Mouse (Mus musculus) CH12.LX (cell line): ENCODE data around the gene Chtop. TPM values are rescaled to one million over a fixed set of nuclear protein-coding genes. Genes with fewer than 3 reads are reported as not detected.

Experiments used
- DNase-seq: peaks from one replicate; pipeline ENCODE4 v3.0.0-alpha.2; 2013; ENCODE audit errors: extremely low read depth
- H3K27ac ChIP-seq: 2 replicates; pipeline ENCODE4 v1.5.1; 2012; ENCODE audit warnings: low read depth, mild to moderate bottlenecking, control low read depth, moderate library complexity; ENCODE audit not compliant: insufficient read depth
- H3K27me3 ChIP-seq: replicated peaks from 2 replicates; pipeline ENCODE3; 2012; ENCODE audit warnings: inconsistent platforms
- H3K36me3 ChIP-seq, 2 experiments: replicated peaks in 1 of 2; 2 replicates each; pipeline versions ENCODE3 to v1.6.1; 2012; ENCODE audit warnings: inconsistent platforms in 1 of 2, low read length in 1 of 2, mild to moderate bottlenecking in 1 of 2, mixed read lengths in 1 of 2, moderate library complexity in 1 of 2; ENCODE audit not compliant: control insufficient read depth in 1 of 2, insufficient read depth in 1 of 2
- H3K4me1 ChIP-seq, 2 experiments: 2 replicates each; pipeline ENCODE4 v1.6.1; 2012; ENCODE audit warnings: inconsistent platforms in 1 of 2, moderate library complexity in 1 of 2; ENCODE audit not compliant: insufficient read depth in 2 of 2, control insufficient read depth in 1 of 2
- H3K4me2 ChIP-seq: 2 replicates; pipeline ENCODE4 v1.6.1; 2012; ENCODE audit warnings: low read depth, mild to moderate bottlenecking, control low read depth; ENCODE audit not compliant: poor library complexity, insufficient read depth, severe bottlenecking
- H3K4me3 ChIP-seq, 3 experiments: fragments of 150-350 bp in 1 of 3; sonication (generic) in 1 of 3; replicated peaks in 1 of 3; 2 replicates each; pipeline versions ENCODE3 to v1.5.1; 2011 to 2012; ENCODE audit warnings: low read depth in 2 of 3, low read length in 2 of 3, mild to moderate bottlenecking in 2 of 3, moderate library complexity in 2 of 3, control low read depth in 1 of 3, improper control_type of control experiment in 1 of 3, inconsistent platforms in 1 of 3, mixed read lengths in 1 of 3; ENCODE audit not compliant: poor library complexity in 1 of 3
- H3K79me2 ChIP-seq: replicated peaks from 2 replicates; pipeline ENCODE4 v1.6.1; 2012; ENCODE audit warnings: mild to moderate bottlenecking, moderate library complexity; ENCODE audit not compliant: control insufficient read depth, poor library complexity, insufficient read depth, severe bottlenecking; ENCODE audit errors: extremely low read depth
- H3K9ac ChIP-seq: 2 replicates; pipeline ENCODE4 v1.6.1; 2012; ENCODE audit warnings: low read depth, mild to moderate bottlenecking, control low read depth, moderate library complexity; ENCODE audit not compliant: insufficient read depth
- H3K9me3 ChIP-seq: replicated peaks from 2 replicates; pipeline ENCODE3; 2012; ENCODE audit warnings: low read length, inconsistent platforms, mixed read lengths
- BHLHE40 ChIP-seq: IDR thresholded peaks from 2 replicates; pipeline ENCODE4 v1.6.1; 2011; ENCODE audit warnings: mild to moderate bottlenecking, low read depth, low read length, improper control_type of control experiment
- CHD1 ChIP-seq: IDR thresholded peaks from 2 replicates; pipeline ENCODE4 v1.6.1; 2012; ENCODE audit warnings: low read depth, low read length, improper control_type of control experiment, inconsistent platforms
- CTCF ChIP-seq, 2 experiments: IDR thresholded peaks in 1 of 2; conservative IDR thresholded peaks in 1 of 2; 2 replicates each; pipeline ENCODE4 v1.5.1; 2011 to 2012; ENCODE audit warnings: low read depth in 2 of 2, low read length in 2 of 2, improper control_type of control experiment in 1 of 2, inconsistent platforms in 1 of 2, mild to moderate bottlenecking in 1 of 2, moderate library complexity in 1 of 2
- ETS1 ChIP-seq: conservative IDR thresholded peaks from 2 replicates; pipeline ENCODE4 v1.6.1; 2012; ENCODE audit warnings: low read depth, mild to moderate bottlenecking, inconsistent platforms, low read length, improper control_type of control experiment, moderate library complexity
- GABPA ChIP-seq: IDR thresholded peaks from 2 replicates; pipeline ENCODE4 v1.6.1; 2012; ENCODE audit warnings: low read depth, low read length, improper control_type of control experiment, inconsistent platforms; ENCODE audit not compliant: insufficient replicate concordance
- HCFC1 ChIP-seq: IDR thresholded peaks from 2 replicates; pipeline ENCODE4 v1.6.1; 2012; ENCODE audit warnings: low read depth, mild to moderate bottlenecking, inconsistent platforms, low read length, improper control_type of control experiment
- IRF4 ChIP-seq: IDR thresholded peaks from 2 replicates; pipeline ENCODE4 v1.6.1; 2014; ENCODE audit warnings: low read depth, mild to moderate bottlenecking, inconsistent platforms, low read length, improper control_type of control experiment
- JUND ChIP-seq: conservative IDR thresholded peaks from 2 replicates; pipeline ENCODE4 v1.6.1; 2011; ENCODE audit warnings: low read depth, low read length, improper control_type of control experiment
- MAZ ChIP-seq: IDR thresholded peaks from 2 replicates; pipeline ENCODE4 v1.6.1; 2012; ENCODE audit warnings: low read depth, mild to moderate bottlenecking, inconsistent platforms, low read length, improper control_type of control experiment, moderate library complexity
- MEF2A ChIP-seq: IDR thresholded peaks from 2 replicates; pipeline ENCODE4 v1.6.1; 2014; ENCODE audit warnings: low read depth, mild to moderate bottlenecking, inconsistent platforms, low read length, improper control_type of control experiment, borderline replicate concordance
- NELFE ChIP-seq: IDR thresholded peaks from 2 replicates; pipeline ENCODE4 v1.6.1; 2011; ENCODE audit warnings: low read depth, low read length, improper control_type of control experiment
- PAX5 ChIP-seq: IDR thresholded peaks from 2 replicates; pipeline ENCODE4 v1.6.1; 2012; ENCODE audit warnings: low read length, inconsistent platforms, mixed read lengths
- POLR2A ChIP-seq: IDR thresholded peaks from 2 replicates; pipeline ENCODE4 v1.6.1; 2011; ENCODE audit warnings: low read depth, mild to moderate bottlenecking, improper control_type of control experiment, low read length
- RAD21 ChIP-seq: IDR thresholded peaks from 2 replicates; pipeline ENCODE4 v1.6.1; 2011; ENCODE audit warnings: low read depth, mild to moderate bottlenecking, low read length, improper control_type of control experiment, moderate library complexity
- RCOR1 ChIP-seq: conservative IDR thresholded peaks from 2 replicates; pipeline ENCODE4 v1.6.1; 2012; ENCODE audit warnings: low read depth, mild to moderate bottlenecking, inconsistent platforms, low read length, improper control_type of control experiment
- TBP ChIP-seq: conservative IDR thresholded peaks from 2 replicates; pipeline ENCODE4 v1.6.1; 2011; ENCODE audit warnings: low read depth, low read length, improper control_type of control experiment
- TCF12 ChIP-seq: IDR thresholded peaks from 2 replicates; pipeline ENCODE4 v1.6.1; 2014; ENCODE audit warnings: low read depth, mild to moderate bottlenecking, inconsistent platforms, low read length, improper control_type of control experiment
- UBTF ChIP-seq: IDR thresholded peaks from 2 replicates; pipeline ENCODE4 v1.6.1; 2012; ENCODE audit warnings: low read depth, mild to moderate bottlenecking, inconsistent platforms, low read length, improper control_type of control experiment, moderate library complexity
- USF1 ChIP-seq: IDR thresholded peaks from 2 replicates; pipeline ENCODE4 v1.6.1; 2014; ENCODE audit warnings: low read depth, mild to moderate bottlenecking, inconsistent platforms, low read length, improper control_type of control experiment
- USF2 ChIP-seq: conservative IDR thresholded peaks from 2 replicates; pipeline ENCODE4 v1.6.1; 2011; ENCODE audit warnings: low read depth, low read length, improper control_type of control experiment
- ZC3H11A ChIP-seq: IDR thresholded peaks from 2 replicates; pipeline ENCODE4 v1.6.1; 2012; ENCODE audit warnings: low read depth, mild to moderate bottlenecking, inconsistent platforms, low read length, improper control_type of control experiment
- dilution Hi-C: fragments of 300-500 bp; cut with MboI; formaldehyde crosslinking; loops from 2 replicates; pipeline ENCODE4 v1.14.3; 2020; ENCODE audit warnings: low sequenced_read_pairs; ENCODE audit not compliant: extremely low pct_unique_long_range_greater_than_20kb, extremely low pct_ligation_motif_present
- in situ Hi-C: fragments of 300-500 bp; cut with MboI; formaldehyde crosslinking; loops from 3 replicates; pipeline ENCODE4 v1.14.3; 2019; ENCODE audit warnings: low sequenced_read_pairs, low pct_ligation_motif_present, low pct_unique_long_range_greater_than_20kb, mixed read lengths
- polyA plus RNA-seq: library from polyadenylated mRNA; unstranded; fragments of >175 nt; gene quantifications from 2 replicates; pipeline ENCODE4 v1.2.1, GENCODE M21; 2012; ENCODE audit warnings: low read depth; ENCODE audit not compliant: insufficient read length
- total RNA-seq, 2 experiments: library from RNA; depleted of rRNA; stranded (reverse); fragments of 300-350 nt in 1 of 2; fragments of >200 nt in 1 of 2; gene quantifications; 2 replicates each; pipeline ENCODE4 v1.2.3; 2012 to 2014

Gene Chtop
- total and polyA plus RNA-seq, 3 experiments: 88.5 to 130 (median 126) TPM

- Histone ChIP-seq H3K79me2 (no peaks in the 10 kb centered on the region), H3K4me3 (peak within 1 kb of the TSS; percentile 3 to 50 (median 41)), H3K9ac (no peak within 1 kb of the TSS; the same call in 1 of the 2 replicates), H3K9me3 (peaks cover 11% of the 10 kb centered on the region), H3K27me3 (peaks cover 24% of the 10 kb centered on the region), H3K36me3 (no peaks in the 10 kb centered on the region), H3K4me1 (peaks cover 4 to 7% of the 10 kb centered on the region in 2 experiments; a peak in 2 of 4 replicates), H3K27ac (no peak within 1 kb of the TSS; the same call in 1 of the 2 replicates), H3K4me2 (peak within 1 kb of the TSS; percentile 98)
- in situ Hi-C loops (loop anchor here (5.0 kb wide), 1 partner anchor 48 kb away; no protein-coding TSS in a partner anchor), dilution Hi-C loops (no loop called here)
- DNase-seq: no peak
- TF ChIP-seq PAX5 (no peak), IRF4 (no peak), GABPA (no peak), UBTF (no peak), ETS1 (no peak), CHD1 (no peak), NELFE (no peak), HCFC1 (no peak), TBP (no peak), MEF2A (no peak), BHLHE40 (no peak), JUND (no peak), TCF12 (no peak), MAZ (no peak), RAD21 (no peak), ZC3H11A (no peak), CTCF (conservative IDR thresholded peaks at IDR 0.05 in 1 of 2, IDR thresholded peaks at IDR 0.05 in 1 of 2; ENCODE audit: low read depth in 2 of 2, low read length in 2 of 2) (no peak)
Observed at GRCm38 (mm10) chr3:90465686-90466310, 43.5 kb downstream of the Chtop start, which contains the start of gene Npr1. TSS of gene Npr1 (minus strand) at chr3:90465866.

- Histone ChIP-seq H3K4me2 (peak overlapping the region; percentile 98; the same call in 1 of the 2 replicates), H3K9ac (no peak overlapping the region), H3K27me3 (peaks cover 25% of the 10 kb centered on the region), H3K4me3 (peak overlapping the region in 1 of 3 experiments; percentile 8), H3K9me3 (peaks cover 11% of the 10 kb centered on the region), H3K27ac (no peak overlapping the region; the same call in 1 of the 2 replicates), H3K36me3 (no peaks in the 10 kb centered on the region), H3K79me2 (no peaks in the 10 kb centered on the region), H3K4me1 (peaks cover 4 to 7% of the 10 kb centered on the region in 2 experiments; a peak in 2 of 4 replicates)
- no peak for DNase-seq
- in situ Hi-C loops: loop anchor here (5.0 kb wide), 1 partner anchor 48 kb away; no protein-coding TSS in a partner anchor
- dilution Hi-C loops: no loop called here
- TF ChIP-seq RCOR1 (no peak), RAD21 (no peak), USF2 (no peak), POLR2A (no peak), USF1 (no peak)
Observed at GRCm38 (mm10) chr3:90465081-90465685, 44.1 kb downstream of the Chtop start.
